Mouse (Mus musculus) limb, embryonic 15.5 days (tissue): ENCODE measurements at regions not wholly inside any gene's neighbourhood (a gene's known extent, or its start where the extent isn't known, plus 50 kb on each side); places are given as distances from the start of the nearest gene placed in this dataset.

Experiments used
- ATAC-seq: fragments of 200-750 bp; cut with Nextera tagmentation; 2 replicates; pipeline ENCODE4 v1.8.0; 2017; ENCODE audit warnings: low read depth, moderate TSS enrichment; ENCODE audit not compliant: insufficient number of reproducible peaks, low FRiP score, low TSS enrichment
- H3K27ac ChIP-seq: fragments of 300-500 bp; sonication (generic); 2 replicates; pipeline ENCODE4 v1.5.1; 2015; ENCODE audit warnings: moderate library complexity, mild to moderate bottlenecking, inconsistent platforms
- H3K27me3 ChIP-seq: fragments of 300-500 bp; sonication (generic); 2 replicates; pipeline ENCODE4 v1.6.1; 2015; ENCODE audit warnings: inconsistent platforms
- H3K36me3 ChIP-seq: fragments of 300-500 bp; sonication (generic); 2 replicates; pipeline ENCODE4 v1.6.1; 2015; ENCODE audit warnings: inconsistent platforms
- H3K4me1 ChIP-seq: fragments of 300-500 bp; sonication (generic); 2 replicates; pipeline ENCODE4 v1.6.1; 2015; ENCODE audit warnings: inconsistent platforms
- H3K4me2 ChIP-seq: fragments of 300-500 bp; sonication (generic); 2 replicates; pipeline ENCODE4 v1.6.1; 2015; ENCODE audit warnings: mild to moderate bottlenecking, inconsistent platforms
- H3K4me3 ChIP-seq: fragments of 300-500 bp; sonication (generic); 2 replicates; pipeline ENCODE4 v1.5.1; 2015; ENCODE audit warnings: mild to moderate bottlenecking, inconsistent platforms
- H3K9ac ChIP-seq: fragments of 300-500 bp; sonication (generic); 2 replicates; pipeline ENCODE4 v1.6.1; 2015; ENCODE audit warnings: inconsistent platforms
- H3K9me3 ChIP-seq: fragments of 300-500 bp; sonication (generic); 2 replicates; pipeline ENCODE4 v1.6.1; 2016; ENCODE audit warnings: inconsistent platforms
- WGBS: fragments of 180-500 bp; shearing (Covaris S2); methylation state at CpG from one replicate; pipeline ENCODE4 v1.1.7; 2015; 5-methylcytosine and 5-hydroxymethylcytosine counted together

- no peaks in the 10 kb centered on the region for H3K36me3 ChIP-seq
- H3K27me3 ChIP-seq: no peaks in the 10 kb centered on the region
- no peaks in the 10 kb centered on the region for H3K4me1 ChIP-seq
- WGBS: 54% methylated on average over 5 of the region's 5 CpGs
- no peak for ATAC-seq
- no peaks in the 10 kb centered on the region for H3K9me3 ChIP-seq
- H3K27ac ChIP-seq: peak overlapping the region; percentile 18; the same call in 1 of the 2 replicates
- H3K9ac ChIP-seq: no peak overlapping the region
- no peak overlapping the region for H3K4me2 ChIP-seq
- no peak overlapping the region for H3K4me3 ChIP-seq
Observed at GRCm38 (mm10) chr9:14215171-14215782, 59.6 kb upstream of the Sesn3 start.

- H3K9me3 ChIP-seq: no peaks in the 10 kb centered on the region
- no peak overlapping the region for H3K4me2 ChIP-seq
- no peak for ATAC-seq
- H3K36me3 ChIP-seq: no peaks in the 10 kb centered on the region
- peak overlapping the region; percentile 18; the same call in 1 of the 2 replicates for H3K27ac ChIP-seq
- no peaks in the 10 kb centered on the region for H3K4me1 ChIP-seq
- H3K4me3 ChIP-seq: no peak overlapping the region
- WGBS: 81% methylated on average over 5 of the region's 5 CpGs
- no peaks in the 10 kb centered on the region for H3K27me3 ChIP-seq
- no peak overlapping the region for H3K9ac ChIP-seq
Observed at GRCm38 (mm10) chr9:14215961-14216360, 58.9 kb upstream of the Sesn3 start.

DNA sequence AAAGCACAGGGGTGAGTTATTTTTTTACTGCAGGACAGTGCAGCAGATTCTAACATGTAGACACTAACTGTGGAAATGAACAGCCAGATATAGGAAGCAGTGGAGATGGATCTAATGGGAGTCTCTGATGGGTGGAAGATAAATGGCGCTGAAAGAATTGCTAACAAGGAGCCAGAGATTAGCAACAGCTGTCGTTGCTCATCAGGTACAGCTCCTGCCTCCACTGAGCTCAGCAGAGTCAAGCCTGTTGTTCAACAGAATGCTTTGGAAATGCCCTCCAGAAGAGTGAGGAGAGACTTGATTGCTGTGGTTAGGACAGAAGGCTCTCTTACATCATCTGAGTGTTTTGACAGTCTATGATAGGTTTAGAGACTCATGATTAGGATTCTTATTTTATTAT, 51.9 kb upstream of the Sesn3 start:
- no peaks in the 10 kb centered on the region for H3K4me1 ChIP-seq
- no peak overlapping the region for H3K4me2 ChIP-seq
- no peaks in the 10 kb centered on the region for H3K36me3 ChIP-seq
- no peak for ATAC-seq
- H3K27ac ChIP-seq: no peak overlapping the region
- 47% methylated on average over 2 of the region's 2 CpGs for WGBS
- no peaks in the 10 kb centered on the region for H3K27me3 ChIP-seq
- H3K4me3 ChIP-seq: no peak overlapping the region
- no peak overlapping the region for H3K9ac ChIP-seq
- H3K9me3 ChIP-seq: no peaks in the 10 kb centered on the region
